Mouse (Mus musculus) E14TG2a.4 (cell line): ENCODE measurements around the gene Cyth4.

Experiments used
- CTCF ChIP-seq: conservative IDR thresholded peaks from 2 replicates; pipeline ENCODE4 v1.5.1; 2014; ENCODE audit warnings: low read length
- NANOG ChIP-seq: IDR thresholded peaks from 2 replicates; pipeline ENCODE4 v1.6.1; 2014; ENCODE audit warnings: borderline replicate concordance, low read length, mixed read lengths
- POU5F1 ChIP-seq: IDR thresholded peaks from 2 replicates; pipeline ENCODE4 v1.6.1; 2014; ENCODE audit warnings: low read length, borderline replicate concordance

DNA sequence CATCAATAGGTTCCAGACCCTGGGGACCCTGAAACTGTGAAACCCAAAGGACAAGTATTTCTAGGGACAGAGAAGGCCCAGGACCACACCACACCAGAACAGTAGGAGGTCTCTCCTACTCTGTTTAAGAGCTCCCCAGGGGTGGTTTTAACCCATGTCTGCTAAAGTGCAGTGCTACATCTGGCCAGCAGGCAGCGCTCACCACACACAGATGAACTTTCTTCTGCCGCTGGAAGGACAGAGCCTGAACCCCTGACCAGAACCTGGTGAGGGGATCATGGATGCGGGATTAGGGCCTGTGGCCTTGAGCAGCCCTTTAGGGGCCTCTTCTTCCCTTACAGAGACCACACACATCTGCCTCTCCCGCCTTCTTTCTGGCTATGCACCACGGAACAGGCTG, 26.6 kb downstream of the Cyth4 start:
- peak; percentile 99 for TF ChIP-seq CTCF
- no peak for TF ChIP-seq POU5F1
- no peak for TF ChIP-seq NANOG
